Mouse (Mus musculus): ENCODE results near the gene Wdr54. TPM values are rescaled to one million over a fixed set of nuclear protein-coding genes. Genes with fewer than 3 reads are reported as not detected.
A peak's percentile ranks its signal among the peaks of the same experiment; 100 is the strongest.

The Wdr54 gene
- total and polyA plus RNA-seq, 2 experiments from 2014 or later = 1.1 to 5.5 TPM

DNA sequence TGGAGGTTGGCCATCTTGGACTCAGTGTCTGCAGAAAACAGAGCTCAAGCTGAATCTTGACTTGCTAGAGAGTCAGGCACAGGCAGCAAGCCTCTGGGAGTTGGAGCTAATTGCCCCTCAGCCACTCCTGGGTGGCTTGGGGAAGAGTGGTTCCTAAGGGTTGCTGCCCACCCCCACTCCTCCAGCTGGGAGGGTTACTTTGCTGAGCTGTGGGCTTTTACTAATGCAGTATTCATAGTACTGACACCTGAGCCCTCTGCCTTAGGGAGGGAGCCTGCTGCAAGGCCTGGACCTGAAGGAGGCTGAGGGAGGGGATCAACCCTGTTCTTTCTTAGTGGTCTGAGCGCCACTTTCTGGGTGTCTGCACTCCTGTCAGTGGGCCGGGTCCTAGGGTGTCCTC lies 30.7 kb upstream of the Wdr54 start:
- TF ChIP-seq CTCF (IDR thresholded peaks at IDR 0.05; ENCODE audit: low read depth) (no peak), EP300 (IDR thresholded peaks at IDR 0.05; ENCODE audit: low read depth) (no peak)
- WGBS = 97% methylated on average over 2 of the region's 2 CpGs
- Histone ChIP-seq H3K4me2 (ENCODE audit: low read depth, low read length) (no peak overlapping the region), H3K36me3 (replicated peaks; ENCODE audit: control insufficient read depth, insufficient read depth, low read length) (peaks cover 58% of the 10 kb centered on the region), H3K27ac (ENCODE audit: low read depth) (no peak overlapping the region; the same call in 1 of the 2 replicates), H3K27me3 (ENCODE audit: control insufficient read depth, insufficient read depth, low read length) (no peaks in the 10 kb centered on the region), H3K4me1 (ENCODE audit: control insufficient read depth, insufficient read depth) (0 out of 2 replicates have a peak, but pooled peaks cover 6% of the 10 kb centered on the region), H3K9me3 (replicated peaks; ENCODE audit: control insufficient read depth, low read length) (no peaks in the 10 kb centered on the region), H3K4me3 (ENCODE audit: low read depth, low read length) (no peak overlapping the region), H3K9ac (replicated peaks; ENCODE audit: low read depth, low read length) (no peak overlapping the region)
- no peak for DNase-seq (ENCODE audit: low spot score)
- ATAC-seq (ENCODE audit: insufficient read depth, low read depth) = no peak

DNA sequence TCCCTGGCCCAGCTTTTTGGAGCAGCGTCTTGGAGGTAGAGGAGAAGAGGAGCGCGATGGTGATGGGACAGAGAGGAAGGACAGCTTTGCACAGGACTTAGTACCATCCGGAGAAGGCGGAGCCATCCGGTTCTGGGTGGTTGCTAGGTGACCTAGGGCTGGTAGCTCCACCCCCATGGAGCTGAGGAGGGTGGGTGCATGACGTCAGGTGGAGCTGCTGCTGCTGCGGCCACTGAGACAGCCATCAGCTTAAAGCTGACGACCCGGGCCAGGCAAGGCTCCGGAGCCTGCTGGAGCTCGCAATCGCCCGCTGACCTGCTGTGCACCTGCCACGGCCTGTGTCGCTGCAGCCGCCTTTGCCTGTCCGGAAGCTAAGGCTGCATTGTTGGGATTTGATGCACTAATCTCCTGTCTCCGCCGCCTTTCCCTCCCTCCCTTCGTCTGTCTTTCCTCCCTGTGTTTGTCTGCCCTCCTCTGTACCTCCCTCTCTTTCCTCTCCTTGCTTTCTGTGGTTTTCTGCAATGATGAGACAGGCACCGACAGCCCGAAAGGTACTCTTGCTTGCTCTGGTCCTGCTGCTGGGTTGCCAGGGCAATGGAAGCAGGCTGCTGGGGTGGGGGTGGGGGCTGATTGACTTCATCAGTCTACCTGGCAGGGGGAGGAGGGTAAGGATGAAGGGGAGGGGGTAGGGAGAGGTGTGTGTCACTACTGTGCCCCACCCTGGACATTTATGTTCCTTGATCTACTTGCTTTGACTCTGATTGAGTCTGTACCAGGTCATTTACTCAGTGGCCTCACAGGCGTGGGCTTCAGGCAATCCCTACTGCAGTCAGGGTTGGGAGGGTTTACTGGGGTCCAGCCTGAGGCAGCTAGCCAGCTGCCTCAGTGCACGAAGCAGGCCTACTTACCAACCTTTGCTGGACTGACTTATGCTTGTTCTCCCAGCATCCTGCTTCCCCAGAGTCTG lies 30.0 kb upstream of the Wdr54 start:
- no peak overlapping the region for H3K9ac ChIP-seq (replicated peaks; ENCODE audit: low read depth, low read length)
- TF ChIP-seq CTCF (IDR thresholded peaks at IDR 0.05; ENCODE audit: low read depth) (no peak), EP300 (IDR thresholded peaks at IDR 0.05; ENCODE audit: low read depth) (no peak)

DNA sequence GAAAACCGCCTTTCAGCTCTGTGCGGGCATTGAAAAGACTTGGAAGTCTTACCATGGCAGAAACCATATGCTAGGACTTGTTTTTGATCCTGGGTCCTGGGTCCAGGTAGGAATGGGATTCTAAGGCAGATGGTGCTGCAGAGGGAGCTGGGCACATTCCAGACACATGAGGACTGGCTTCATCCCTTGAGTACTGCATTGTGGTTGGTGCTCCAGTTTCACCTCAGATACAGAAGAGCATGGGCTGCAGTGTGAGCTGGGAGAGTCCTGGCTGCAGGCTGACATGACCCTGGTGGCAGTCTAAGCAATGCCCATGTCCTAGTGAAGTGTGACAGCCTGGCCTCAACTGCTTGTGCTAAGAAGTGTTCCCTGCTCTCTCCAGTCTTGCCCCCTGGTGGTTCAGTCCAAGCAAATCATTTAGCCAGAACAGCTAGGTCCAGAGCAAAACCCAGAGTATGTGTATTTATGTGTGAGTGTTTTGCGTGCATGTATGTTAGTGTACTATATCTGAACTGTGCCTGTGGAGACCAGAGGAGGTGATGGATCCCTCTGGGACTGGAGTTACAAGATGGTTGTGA lies 28.8 kb upstream of the Wdr54 start:
- no peaks in the 10 kb centered on the region for H3K27me3 ChIP-seq (ENCODE audit: control insufficient read depth, insufficient read depth, low read length)
- no peak overlapping the region for H3K4me3 ChIP-seq (ENCODE audit: low read depth, low read length)
- H3K4me1 ChIP-seq (ENCODE audit: control insufficient read depth, insufficient read depth) = peaks cover 7% of the 10 kb centered on the region; the same call in 1 of the 2 replicates
- no peak overlapping the region for H3K4me2 ChIP-seq (ENCODE audit: low read depth, low read length)
- no peak overlapping the region for H3K27ac ChIP-seq (ENCODE audit: low read depth)
- peaks cover 38% of the 10 kb centered on the region for H3K36me3 ChIP-seq (replicated peaks; ENCODE audit: control insufficient read depth, insufficient read depth, low read length)
- DNase-seq (ENCODE audit: low spot score) (no peak), ATAC-seq (ENCODE audit: insufficient read depth, low read depth) (no peak)
- WGBS = 95% methylated on average over 3 of the region's 3 CpGs
- no peak overlapping the region for H3K9ac ChIP-seq (replicated peaks; ENCODE audit: low read depth, low read length)
- no peaks in the 10 kb centered on the region for H3K9me3 ChIP-seq (replicated peaks; ENCODE audit: control insufficient read depth, low read length)
- TF ChIP-seq EP300 (IDR thresholded peaks at IDR 0.05; ENCODE audit: low read depth) = no peak
- peak; percentile 52 for TF ChIP-seq CTCF (IDR thresholded peaks at IDR 0.05; ENCODE audit: low read depth)

More for the DNA sequence above, 30.0 kb upstream of the Wdr54 start:
- H3K4me1 ChIP-seq (ENCODE audit: control insufficient read depth, insufficient read depth) = 0 out of 2 replicates have a peak, but pooled peaks cover 6% of the 10 kb centered on the region
- 32% methylated on average over 25 of the region's 25 CpGs for WGBS
- H3K36me3 ChIP-seq (replicated peaks; ENCODE audit: control insufficient read depth, insufficient read depth, low read length) = peaks cover 50% of the 10 kb centered on the region
- DNase-seq (ENCODE audit: low spot score) = peak; percentile 14
- no peak overlapping the region for H3K27ac ChIP-seq (ENCODE audit: low read depth)
- H3K4me3 ChIP-seq (ENCODE audit: low read depth, low read length) = no peak overlapping the region
- peak; percentile 54 for ATAC-seq (ENCODE audit: insufficient read depth, low read depth)
- no peaks in the 10 kb centered on the region for H3K9me3 ChIP-seq (replicated peaks; ENCODE audit: control insufficient read depth, low read length)
- H3K27me3 ChIP-seq (ENCODE audit: control insufficient read depth, insufficient read depth, low read length) = no peaks in the 10 kb centered on the region
- peak overlapping the region; percentile 5; the same call in 1 of the 2 replicates for H3K4me2 ChIP-seq (ENCODE audit: low read depth, low read length)

DNA sequence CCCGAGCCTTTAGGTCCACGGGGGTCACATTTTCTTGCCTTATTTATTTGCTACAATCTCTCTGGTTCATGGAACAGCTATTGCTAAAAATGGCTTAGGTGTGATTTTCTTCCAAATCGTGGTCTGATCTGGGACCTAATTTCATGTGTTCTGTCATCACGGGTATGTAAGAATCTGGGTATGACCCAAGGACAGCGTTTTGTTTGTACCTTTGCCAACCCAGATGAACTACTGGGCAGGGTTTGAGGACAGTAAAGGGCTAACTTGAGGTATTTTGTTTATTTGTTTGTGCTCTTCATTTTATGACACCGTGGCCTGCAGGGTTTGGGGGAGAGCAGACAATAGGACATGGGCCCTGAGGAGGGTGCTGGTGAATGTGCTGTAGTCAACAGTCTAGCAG lies 24.4 kb upstream of the Wdr54 start:
- peaks cover 26% of the 10 kb centered on the region for H3K36me3 ChIP-seq (replicated peaks; ENCODE audit: control insufficient read depth, insufficient read depth, low read length)
- H3K4me2 ChIP-seq (ENCODE audit: low read depth, low read length) = no peak overlapping the region
- no peaks in the 10 kb centered on the region for H3K27me3 ChIP-seq (ENCODE audit: control insufficient read depth, insufficient read depth, low read length)
- no peaks in the 10 kb centered on the region for H3K9me3 ChIP-seq (replicated peaks; ENCODE audit: control insufficient read depth, low read length)
- DNase-seq (ENCODE audit: low spot score) (no peak), ATAC-seq (ENCODE audit: insufficient read depth, low read depth) (no peak)
- 77% methylated on average over 6 of the region's 6 CpGs for WGBS
- H3K4me3 ChIP-seq (ENCODE audit: low read depth, low read length) = no peak overlapping the region
- H3K9ac ChIP-seq (replicated peaks; ENCODE audit: low read depth, low read length) = no peak overlapping the region
- TF ChIP-seq EP300 (IDR thresholded peaks at IDR 0.05; ENCODE audit: low read depth) = no peak
- no peak for TF ChIP-seq CTCF (IDR thresholded peaks at IDR 0.05; ENCODE audit: low read depth)
- H3K4me1 ChIP-seq (ENCODE audit: control insufficient read depth, insufficient read depth) = peaks cover 11% of the 10 kb centered on the region; the same call in 1 of the 2 replicates
- H3K27ac ChIP-seq (ENCODE audit: low read depth) = no peak overlapping the region

DNA sequence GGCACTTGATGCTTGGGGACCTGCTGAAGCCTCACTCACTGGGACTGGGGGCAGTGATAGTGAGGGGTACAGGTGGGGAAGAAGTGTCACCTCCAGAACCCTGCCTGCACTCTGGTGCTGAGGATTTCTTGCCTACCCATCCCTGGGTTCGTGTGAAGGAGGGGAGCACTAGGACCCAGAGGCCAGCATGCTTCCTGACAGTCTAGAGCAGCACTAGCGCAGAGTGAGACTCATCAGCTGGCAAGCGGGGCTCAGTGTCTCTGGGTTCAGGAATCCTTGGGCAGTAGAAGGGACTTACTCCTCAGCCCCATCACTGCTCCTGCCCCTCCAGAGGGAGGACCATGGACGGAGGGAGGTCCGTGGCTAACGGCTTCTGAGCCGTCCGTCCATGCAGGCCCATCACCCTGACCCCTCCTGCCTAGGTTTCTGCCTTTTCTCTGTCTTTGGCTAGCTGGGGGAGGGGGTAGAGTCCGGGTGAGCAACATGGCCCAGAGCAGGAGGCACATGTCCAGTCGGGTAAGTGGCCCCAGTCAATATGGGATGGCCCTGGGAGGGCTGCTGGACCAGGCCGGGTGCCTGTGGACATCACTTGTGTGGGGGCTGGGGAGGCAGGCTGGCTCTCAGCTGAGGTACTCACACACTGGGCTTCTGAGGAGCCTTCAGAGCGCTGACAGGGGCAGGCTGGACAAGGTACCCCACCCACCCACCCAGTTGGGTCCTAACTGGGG lies 23.4 kb upstream of the Wdr54 start:
- TF ChIP-seq EP300 (IDR thresholded peaks at IDR 0.05; ENCODE audit: low read depth) (no peak), CTCF (IDR thresholded peaks at IDR 0.05; ENCODE audit: low read depth) (no peak)
- H3K4me1 ChIP-seq (ENCODE audit: control insufficient read depth, insufficient read depth) = peaks cover 6% of the 10 kb centered on the region; the same call in 1 of the 2 replicates
- H3K9ac ChIP-seq (replicated peaks; ENCODE audit: low read depth, low read length) = no peak overlapping the region
- no peaks in the 10 kb centered on the region for H3K27me3 ChIP-seq (ENCODE audit: control insufficient read depth, insufficient read depth, low read length)
- WGBS = 31% methylated on average over 12 of the region's 12 CpGs
- peak; percentile 76 for ATAC-seq (ENCODE audit: insufficient read depth, low read depth)
- H3K27ac ChIP-seq (ENCODE audit: low read depth) = no peak overlapping the region
- no peak for DNase-seq (ENCODE audit: low spot score)
- H3K4me3 ChIP-seq (ENCODE audit: low read depth, low read length) = peak overlapping the region; percentile 19; the same call in 1 of the 2 replicates
- peaks cover 25% of the 10 kb centered on the region for H3K36me3 ChIP-seq (replicated peaks; ENCODE audit: control insufficient read depth, insufficient read depth, low read length)
- peak overlapping the region; percentile 49 for H3K4me2 ChIP-seq (ENCODE audit: low read depth, low read length)
- H3K9me3 ChIP-seq (replicated peaks; ENCODE audit: control insufficient read depth, low read length) = no peaks in the 10 kb centered on the region

Measured in heart, postnatal 0 days (tissue).